Mouse (Mus musculus) layer of hippocampus, postnatal 36 days (tissue): Measurements from ENCODE around the gene Olig1. TPM values are rescaled to one million over a fixed set of nuclear protein-coding genes. Genes with fewer than 3 reads are reported as not detected.

Experiments
- DNase-seq, 2 experiments: peaks; one replicate each; pipeline ENCODE4 v3.0.0; 2022
- total RNA-seq, 2 experiments: library from RNA; stranded (reverse); gene quantifications; 2 replicates each; pipeline ENCODE4 v1.2.3; 2021

The Olig1 gene
- total RNA-seq, 2 experiments from 2014 or later, result 128 to 134 TPM

DNA sequence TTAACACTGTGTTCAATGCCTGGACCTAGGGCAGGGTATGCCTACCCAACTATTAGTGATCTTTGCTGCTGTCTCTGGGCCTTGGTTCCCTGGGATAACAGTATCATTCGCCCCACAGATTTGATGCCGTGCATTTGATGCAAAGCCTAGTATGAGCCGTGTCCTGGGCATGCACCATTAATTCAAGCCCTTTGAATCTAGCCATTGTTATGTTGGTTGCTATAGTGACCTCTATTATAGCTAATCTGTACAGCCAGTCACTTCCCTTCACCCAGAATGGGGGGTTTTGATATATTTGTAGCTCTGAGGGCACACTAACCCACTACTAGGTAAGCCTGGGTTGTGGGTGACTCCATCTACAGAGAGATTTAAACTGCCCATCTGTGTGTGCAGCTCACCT, 40.3 kb downstream of the Olig1 start:
- no peak for DNase-seq

DNA sequence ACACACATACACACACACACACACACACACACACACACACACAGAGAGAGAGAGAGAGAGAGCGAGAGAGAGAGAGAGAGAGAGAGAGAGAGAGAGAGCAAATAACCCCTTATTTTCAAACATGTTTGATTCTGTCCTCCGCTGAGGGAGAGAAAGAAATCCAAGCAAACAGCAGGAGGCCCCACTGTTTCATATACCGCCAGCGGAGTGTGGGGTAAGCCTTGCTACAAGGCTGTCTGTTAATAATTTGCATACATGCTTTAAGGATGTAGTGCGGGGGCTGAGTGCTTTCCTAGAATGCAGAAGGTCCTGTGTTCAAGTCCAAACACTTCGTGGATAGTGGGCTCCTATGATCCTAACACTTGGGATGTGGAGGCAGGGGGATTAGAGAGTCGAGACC, 43.3 kb downstream of the Olig1 start:
- DNase-seq, result no peak

DNA sequence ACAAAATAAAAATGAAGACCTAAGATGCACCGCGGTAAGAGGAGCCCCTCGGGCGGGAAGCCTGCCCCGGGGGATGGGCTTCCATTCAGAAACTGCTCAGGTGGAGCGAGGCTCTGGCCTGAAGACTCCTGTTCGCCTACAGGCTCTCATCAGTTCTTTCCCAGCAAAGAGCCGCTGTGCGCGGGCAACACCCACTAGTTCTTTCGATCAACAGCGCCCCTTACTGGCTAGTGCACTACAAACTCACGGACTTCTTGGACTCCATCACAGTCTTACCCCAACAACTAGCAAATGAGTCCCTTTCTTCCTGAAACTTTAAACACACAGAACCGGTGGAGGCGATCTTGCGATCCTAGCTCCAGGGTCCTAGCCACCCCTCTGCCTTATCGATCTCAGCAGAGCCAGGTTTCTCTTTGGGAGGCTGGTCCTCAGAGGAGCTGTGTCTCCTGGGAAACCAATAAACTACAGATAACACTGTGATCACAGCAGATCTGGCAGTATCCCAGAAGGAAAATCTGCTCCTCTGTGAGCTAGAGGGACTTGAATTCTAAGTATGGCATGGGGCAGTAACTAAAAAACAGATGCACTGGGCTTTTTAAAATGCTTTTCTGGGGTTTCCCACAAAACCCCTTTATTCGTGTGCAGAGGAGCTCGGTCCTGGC, 44.7 kb downstream of the Olig1 start:
- peak; percentile 69 to 73 for DNase-seq

DNA sequence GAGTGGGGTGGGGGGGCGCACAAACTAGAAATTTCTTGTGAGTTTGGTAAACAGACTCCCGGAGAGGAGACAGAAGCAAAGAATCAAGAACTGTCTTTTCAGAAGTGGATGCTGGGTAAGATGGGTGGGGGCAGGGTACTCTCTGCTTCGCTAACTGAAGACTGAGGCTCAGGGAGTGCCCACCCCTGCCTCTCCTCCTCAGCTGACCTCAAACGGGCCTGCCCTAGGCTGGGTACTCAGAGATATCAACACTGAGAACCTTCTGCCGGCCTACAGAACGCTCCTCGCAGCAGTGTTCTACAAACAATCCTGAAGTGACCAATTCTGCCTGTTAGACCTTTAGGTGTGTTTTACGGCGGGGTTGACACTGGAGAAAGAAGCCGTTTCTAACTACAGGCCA, 50.6 kb downstream of the Olig1 start:
- DNase-seq, result no peak

DNA sequence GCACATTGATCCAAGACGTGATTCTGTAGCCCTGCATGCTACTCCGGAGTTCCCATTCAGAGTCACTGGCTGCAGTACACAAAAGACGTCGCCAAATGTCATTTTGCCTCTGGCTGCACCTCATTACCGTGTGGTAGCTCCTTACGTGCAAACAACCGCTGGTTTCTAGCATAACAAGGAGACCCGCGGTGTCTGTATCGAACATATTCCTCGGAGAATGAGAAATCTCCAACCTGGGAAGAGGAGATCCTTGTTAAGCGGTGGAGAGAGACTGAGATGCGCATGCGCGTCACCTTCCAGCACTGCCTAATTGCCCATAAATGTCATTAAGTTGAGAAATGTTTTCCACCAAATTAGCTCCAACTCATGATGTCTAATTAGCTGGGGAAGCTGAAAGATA, 51.0 kb downstream of the Olig1 start:
- peak in 1 of 2 experiments; percentile 23 for DNase-seq

Other genes with a start within 250 kb of the Olig1 start
- 10 to 100 TPM; 68.1 to 77.8 TPM for gene Paxbp1, start 225.2 kb upstream of the Olig1 start, total RNA-seq
- 1 to 10 TPM; 1.2 to 1.4 TPM for gene 4932438H23Rik, start 174.7 kb upstream of the Olig1 start, total RNA-seq
- gene Olig2, start 44.3 kb upstream of the Olig1 start, total RNA-seq, result 10 to 100 TPM; 29.1 to 33.7 TPM
- gene Ifnar2, start 103.0 kb downstream of the Olig1 start, total RNA-seq, result 10 to 100 TPM; 20.6 to 23.0 TPM
- not detected for gene Gm21970, start 121.9 kb downstream of the Olig1 start, total RNA-seq
- gene Il10rb, start 136.4 kb downstream of the Olig1 start, total RNA-seq, result 1 to 10 TPM; 8.9 to 9.2 TPM
- 10 to 100 TPM; 45.9 to 51.7 TPM for gene Ifnar1, start 215.5 kb downstream of the Olig1 start, total RNA-seq